Mouse (Mus musculus): ENCODE results near the gene Sdr42e1. TPM values are rescaled to one million over a fixed set of nuclear protein-coding genes. Genes with fewer than 3 reads are reported as not detected.

The Sdr42e1 gene
- total and polyA plus RNA-seq, 3 experiments = 0.11 TPM; not detected in 2

GRCm38 (mm10) chr8:117675171-117675570 lies 1.7 kb upstream of the Sdr42e1 start:
- no peaks in the 10 kb centered on the region for H3K27me3 ChIP-seq (ENCODE audit: insufficient read depth, low read length)
- H3K4me1 ChIP-seq (ENCODE audit: insufficient read depth, low read depth, low read length) = no peaks in the 10 kb centered on the region
- TF ChIP-seq GATA1 (IDR thresholded peaks at IDR 0.05; ENCODE audit: borderline replicate concordance, low read length) (no peak), POLR2AphosphoS5 (IDR thresholded peaks at IDR 0.05; ENCODE audit: insufficient replicate concordance, low read depth, low read length) (no peak), CTCF (IDR thresholded peaks at IDR 0.05; ENCODE audit: low read depth, low read length) (no peak), TAL1 (conservative IDR thresholded peaks at IDR 0.05; ENCODE audit: low read depth, low read length) (no peak), GATA2 (IDR thresholded peaks at IDR 0.05; ENCODE audit: borderline replicate concordance, low read depth, low read length) (no peak)
- peaks cover 55% of the 10 kb centered on the region for H3K9me3 ChIP-seq (replicated peaks)
- no peaks in the 10 kb centered on the region for H3K36me3 ChIP-seq (replicated peaks)
- no peak for ATAC-seq (ENCODE audit: extremely low read depth, insufficient number of reproducible peaks, low FRiP score, poor library complexity, severe bottlenecking)
- no peak overlapping the region for H3K4me3 ChIP-seq (ENCODE audit: low read depth, low read length)
- DNase-seq (ENCODE audit: low spot score) = no peak

GRCm38 (mm10) chr8:117672558-117672957 lies 931 bp downstream of the Sdr42e1 start:
- TF ChIP-seq GATA1 (IDR thresholded peaks at IDR 0.05; ENCODE audit: borderline replicate concordance, low read length) = no peak
- no peak for TF ChIP-seq GATA2 (IDR thresholded peaks at IDR 0.05; ENCODE audit: borderline replicate concordance, low read depth, low read length)
- no peak for TF ChIP-seq CTCF (IDR thresholded peaks at IDR 0.05; ENCODE audit: low read depth, low read length)
- TF ChIP-seq POLR2AphosphoS5 (IDR thresholded peaks at IDR 0.05; ENCODE audit: insufficient replicate concordance, low read depth, low read length) = no peak
- TF ChIP-seq TAL1 (conservative IDR thresholded peaks at IDR 0.05; ENCODE audit: low read depth, low read length) = no peak
- Histone ChIP-seq H3K9me3 (replicated peaks) (peaks cover 59% of the 10 kb centered on the region), H3K4me1 (ENCODE audit: insufficient read depth, low read depth, low read length) (no peaks in the 10 kb centered on the region), H3K27me3 (ENCODE audit: insufficient read depth, low read length) (no peaks in the 10 kb centered on the region), H3K4me3 (ENCODE audit: low read depth, low read length) (no peak overlapping the region), H3K36me3 (replicated peaks) (no peaks in the 10 kb centered on the region)
- ATAC-seq (ENCODE audit: extremely low read depth, insufficient number of reproducible peaks, low FRiP score, poor library complexity, severe bottlenecking) = no peak
- DNase-seq (ENCODE audit: low spot score) = no peak

- Histone ChIP-seq H3K9me3 (replicated peaks) (peaks cover 60% of the 10 kb centered on the region), H3K27me3 (ENCODE audit: insufficient read depth, low read length) (no peaks in the 10 kb centered on the region)
Observed at GRCm38 (mm10) chr8:117670461-117670860, 3.0 kb downstream of the Sdr42e1 start.

GRCm38 (mm10) chr8:117667349-117668124 lies 6.0 kb downstream of the Sdr42e1 start:
- DNase-seq (ENCODE audit: low spot score) (no peak), ATAC-seq (ENCODE audit: extremely low read depth, insufficient number of reproducible peaks, low FRiP score, poor library complexity, severe bottlenecking) (no peak)
- TF ChIP-seq GATA2 (IDR thresholded peaks at IDR 0.05; ENCODE audit: borderline replicate concordance, low read depth, low read length) (no peak), GATA1 (IDR thresholded peaks at IDR 0.05; ENCODE audit: borderline replicate concordance, low read length) (no peak)
- peaks cover 64% of the 10 kb centered on the region for H3K9me3 ChIP-seq (replicated peaks)
- no peaks in the 10 kb centered on the region for H3K4me1 ChIP-seq (ENCODE audit: insufficient read depth, low read depth, low read length)
- no peak overlapping the region for H3K4me3 ChIP-seq (ENCODE audit: low read depth, low read length)
- H3K36me3 ChIP-seq (replicated peaks) = no peaks in the 10 kb centered on the region
- no peaks in the 10 kb centered on the region for H3K27me3 ChIP-seq (ENCODE audit: insufficient read depth, low read length)

More at GRCm38 (mm10) chr8:117670461-117670860, 3.0 kb downstream of the Sdr42e1 start:
- ATAC-seq (ENCODE audit: extremely low read depth, insufficient number of reproducible peaks, low FRiP score, poor library complexity, severe bottlenecking) = no peak
- Histone ChIP-seq H3K4me1 (ENCODE audit: insufficient read depth, low read depth, low read length) (no peaks in the 10 kb centered on the region), H3K36me3 (replicated peaks) (no peaks in the 10 kb centered on the region), H3K4me3 (ENCODE audit: low read depth, low read length) (no peak overlapping the region)
- TF ChIP-seq GATA2 (IDR thresholded peaks at IDR 0.05; ENCODE audit: borderline replicate concordance, low read depth, low read length) (no peak), TAL1 (conservative IDR thresholded peaks at IDR 0.05; ENCODE audit: low read depth, low read length) (no peak), POLR2AphosphoS5 (IDR thresholded peaks at IDR 0.05; ENCODE audit: insufficient replicate concordance, low read depth, low read length) (no peak), CTCF (IDR thresholded peaks at IDR 0.05; ENCODE audit: low read depth, low read length) (no peak), GATA1 (IDR thresholded peaks at IDR 0.05; ENCODE audit: borderline replicate concordance, low read length) (no peak)
- no peak for DNase-seq (ENCODE audit: low spot score)

GRCm38 (mm10) chr8:117660358-117661031 lies 13.0 kb downstream of the Sdr42e1 start:
- TF ChIP-seq GATA1 (IDR thresholded peaks at IDR 0.05; ENCODE audit: borderline replicate concordance, low read length) = no peak
- TF ChIP-seq TAL1 (conservative IDR thresholded peaks at IDR 0.05; ENCODE audit: low read depth, low read length) = no peak
- H3K4me3 ChIP-seq (ENCODE audit: low read depth, low read length) = no peak overlapping the region
- no peaks in the 10 kb centered on the region for H3K27me3 ChIP-seq (ENCODE audit: insufficient read depth, low read length)
- DNase-seq (ENCODE audit: low spot score) (no peak), ATAC-seq (ENCODE audit: extremely low read depth, insufficient number of reproducible peaks, low FRiP score, poor library complexity, severe bottlenecking) (no peak)
- peaks cover 80% of the 10 kb centered on the region for H3K9me3 ChIP-seq (replicated peaks)
- H3K36me3 ChIP-seq (replicated peaks) = no peaks in the 10 kb centered on the region
- no peaks in the 10 kb centered on the region for H3K4me1 ChIP-seq (ENCODE audit: insufficient read depth, low read depth, low read length)

- TF ChIP-seq GATA1 (IDR thresholded peaks at IDR 0.05; ENCODE audit: borderline replicate concordance, low read length) (no peak), TAL1 (conservative IDR thresholded peaks at IDR 0.05; ENCODE audit: low read depth, low read length) (no peak), GATA2 (IDR thresholded peaks at IDR 0.05; ENCODE audit: borderline replicate concordance, low read depth, low read length) (no peak), POLR2AphosphoS5 (IDR thresholded peaks at IDR 0.05; ENCODE audit: insufficient replicate concordance, low read depth, low read length) (no peak), CTCF (IDR thresholded peaks at IDR 0.05; ENCODE audit: low read depth, low read length) (no peak)
- H3K27me3 ChIP-seq (ENCODE audit: insufficient read depth, low read length) = no peaks in the 10 kb centered on the region
- no peaks in the 10 kb centered on the region for H3K4me1 ChIP-seq (ENCODE audit: insufficient read depth, low read depth, low read length)
- H3K9me3 ChIP-seq (replicated peaks) = peaks cover 86% of the 10 kb centered on the region
- ATAC-seq (ENCODE audit: extremely low read depth, insufficient number of reproducible peaks, low FRiP score, poor library complexity, severe bottlenecking) = no peak
- no peaks in the 10 kb centered on the region for H3K36me3 ChIP-seq (replicated peaks)
- H3K4me3 ChIP-seq (ENCODE audit: low read depth, low read length) = no peak overlapping the region
- DNase-seq (ENCODE audit: low spot score) = no peak
Observed at GRCm38 (mm10) chr8:117658990-117659389, 14.5 kb downstream of the Sdr42e1 start.
